Mouse (Mus musculus) liver, embryonic 14.5 days (tissue): ENCODE results near the gene Higd2a.

Source experiments
- CTCF ChIP-seq: IDR thresholded peaks from 2 replicates; pipeline ENCODE4 v1.5.1; 2016; ENCODE audit warnings: antibody characterized with exemption, low read depth, control low read depth
- EP300 ChIP-seq: IDR thresholded peaks from 2 replicates; pipeline ENCODE4 v1.6.1; 2016; ENCODE audit warnings: antibody characterized with exemption, low read depth

GRCm38 (mm10) chr13:54582126-54582525, 7.9 kb upstream of the Higd2a start:
- TF ChIP-seq CTCF = no peak
- no peak for TF ChIP-seq EP300
